Mouse (Mus musculus) layer of hippocampus, adult 9-10 months (tissue): Measurements from ENCODE around the gene Myo3b.

Source experiments
- DNase-seq: peaks from one replicate; pipeline ENCODE4 v3.0.0; 2022; ENCODE audit warnings: low spot score

Myo3b gene

GRCm38 (mm10) chr2:70352435-70353165 is 313.7 kb downstream of the Myo3b start:
- no peak for DNase-seq

DNA sequence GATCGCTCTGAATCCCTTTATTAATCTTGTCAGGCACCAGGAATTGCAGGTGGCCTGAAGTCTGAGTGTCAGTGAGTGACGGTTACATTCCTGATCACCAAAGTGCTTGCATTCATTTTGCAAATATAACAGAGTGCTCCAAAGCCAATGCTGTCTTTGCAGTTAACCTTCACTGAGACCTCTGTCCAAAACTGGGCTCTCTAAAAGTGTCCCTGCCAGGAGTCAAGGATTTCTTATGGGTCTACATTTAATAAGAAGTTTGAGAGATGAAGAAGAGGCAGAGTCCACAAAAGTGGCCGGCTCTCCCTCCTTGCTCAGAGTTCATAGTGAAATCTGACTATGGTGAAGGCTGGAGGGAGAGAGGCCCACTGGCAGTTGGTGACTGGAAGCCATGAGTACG is 315.1 kb downstream of the Myo3b start:
- no peak for DNase-seq

DNA sequence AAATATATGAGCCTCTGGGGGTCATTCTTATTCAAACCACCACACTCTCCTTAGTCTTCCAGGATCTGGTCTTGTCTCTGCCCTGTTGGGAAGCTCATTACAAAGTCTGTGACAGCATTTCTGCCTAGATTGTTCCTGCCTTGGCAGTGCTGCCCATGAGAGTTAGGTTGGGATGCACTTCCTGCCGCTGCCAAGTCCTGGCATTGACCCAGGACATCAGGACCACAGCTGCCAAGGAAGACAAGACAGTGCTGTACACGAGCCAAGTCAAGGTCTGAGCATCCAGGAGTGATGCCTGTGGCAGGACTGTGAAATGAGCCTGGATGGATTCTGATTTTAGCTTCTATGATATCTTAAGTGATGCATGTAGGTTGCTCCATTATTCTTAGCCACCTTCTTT is 316.1 kb downstream of the Myo3b start:
- DNase-seq: no peak

DNA sequence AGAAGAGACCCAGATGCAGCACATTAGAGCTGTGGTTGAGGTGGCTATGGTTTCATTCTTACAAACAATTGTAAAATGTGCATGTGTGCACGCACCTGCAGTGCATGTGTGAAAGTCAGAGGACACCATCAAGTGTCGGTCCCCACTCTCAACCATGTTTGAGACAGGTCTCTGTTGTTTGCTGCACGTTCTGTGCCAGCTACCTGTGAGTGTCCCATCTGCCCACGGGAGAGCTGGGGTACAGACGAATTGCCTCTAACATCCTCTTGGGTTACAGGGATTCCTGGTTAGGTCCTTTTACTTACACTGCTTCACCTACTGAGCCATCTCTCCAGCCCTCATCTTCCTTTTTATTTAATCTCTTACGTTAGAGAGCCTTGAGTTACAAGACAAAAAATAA is 330.5 kb downstream of the Myo3b start:
- no peak for DNase-seq

GRCm38 (mm10) chr2:70379341-70379740 is 340.4 kb downstream of the Myo3b start:
- DNase-seq: no peak

GRCm38 (mm10) chr2:70379939-70380338 is 341.0 kb downstream of the Myo3b start:
- DNase-seq: no peak

- no peak for DNase-seq
Measured at GRCm38 (mm10) chr2:70388645-70389044, 349.7 kb downstream of the Myo3b start.

DNA sequence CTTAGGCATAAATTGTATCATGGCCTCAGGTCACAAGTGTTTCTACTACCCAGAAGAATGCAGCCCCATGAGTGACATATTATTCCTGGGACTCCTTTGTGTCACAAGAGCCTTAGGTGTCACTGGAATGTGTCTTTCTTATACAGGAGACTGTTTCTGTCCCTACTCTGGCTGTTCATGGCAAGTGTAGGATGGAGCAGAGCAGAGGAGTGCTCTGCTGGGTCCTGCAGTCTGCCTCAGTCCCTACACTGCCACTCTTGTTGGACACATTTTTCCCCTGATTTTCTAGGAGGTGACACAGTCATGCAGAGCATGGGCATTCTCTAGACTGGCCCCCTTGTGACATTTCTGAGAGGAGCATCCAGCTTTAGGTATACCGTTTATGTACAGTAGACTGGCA is 350.2 kb downstream of the Myo3b start:
- DNase-seq: no peak

GRCm38 (mm10) chr2:70397734-70398276 is 358.9 kb downstream of the Myo3b start:
- DNase-seq: no peak

- no peak for DNase-seq
Measured at GRCm38 (mm10) chr2:70399441-70400115, 360.7 kb downstream of the Myo3b start.

DNA sequence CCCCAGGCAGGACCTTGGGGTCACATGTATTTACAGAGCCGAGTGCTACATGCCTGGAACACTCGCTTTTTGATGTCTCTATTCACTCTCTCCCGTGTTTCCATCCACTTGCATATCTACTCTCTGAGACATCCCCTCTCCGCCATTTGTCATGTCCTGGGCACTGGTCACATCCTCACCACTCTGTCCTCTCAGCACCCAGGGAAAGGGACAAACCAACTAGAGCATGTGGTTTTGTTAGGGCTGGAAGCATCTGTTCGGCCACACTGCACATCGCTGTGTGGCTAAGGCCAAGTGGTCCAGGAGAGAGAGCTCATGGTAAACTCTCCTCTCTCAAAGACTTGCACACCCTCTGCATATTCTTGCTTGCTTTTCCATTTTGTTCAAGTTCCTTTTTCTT is 361.4 kb downstream of the Myo3b start:
- DNase-seq: no peak

- DNase-seq: no peak
Measured at GRCm38 (mm10) chr2:70404301-70404700, 365.4 kb downstream of the Myo3b start.

- DNase-seq: no peak
Measured at GRCm38 (mm10) chr2:70406846-70407245, 367.9 kb downstream of the Myo3b start.

GRCm38 (mm10) chr2:70407729-70408128 is 368.8 kb downstream of the Myo3b start:
- DNase-seq: no peak

GRCm38 (mm10) chr2:70410298-70410885 is 371.5 kb downstream of the Myo3b start:
- DNase-seq: no peak

GRCm38 (mm10) chr2:70412315-70412714 is 373.4 kb downstream of the Myo3b start:
- no peak for DNase-seq

DNA sequence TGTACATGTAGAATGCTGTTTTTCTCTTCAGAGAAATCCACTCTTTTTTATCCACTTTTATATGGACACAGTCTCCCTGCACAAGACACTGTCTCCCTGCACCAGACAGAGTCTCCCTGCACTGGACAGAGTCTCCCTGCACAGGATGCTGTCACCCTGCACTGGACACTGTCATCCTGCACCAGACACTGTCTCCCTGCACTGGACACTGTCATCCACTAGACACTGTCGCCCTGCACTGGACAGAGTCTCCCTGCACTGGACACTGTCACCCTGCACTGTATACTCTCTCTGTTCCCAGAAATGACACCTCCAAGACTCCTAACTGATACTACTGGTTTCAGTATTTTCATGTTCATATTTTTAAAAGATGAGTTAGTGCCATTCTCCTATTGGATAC is 375.5 kb downstream of the Myo3b start:
- DNase-seq: no peak

DNA sequence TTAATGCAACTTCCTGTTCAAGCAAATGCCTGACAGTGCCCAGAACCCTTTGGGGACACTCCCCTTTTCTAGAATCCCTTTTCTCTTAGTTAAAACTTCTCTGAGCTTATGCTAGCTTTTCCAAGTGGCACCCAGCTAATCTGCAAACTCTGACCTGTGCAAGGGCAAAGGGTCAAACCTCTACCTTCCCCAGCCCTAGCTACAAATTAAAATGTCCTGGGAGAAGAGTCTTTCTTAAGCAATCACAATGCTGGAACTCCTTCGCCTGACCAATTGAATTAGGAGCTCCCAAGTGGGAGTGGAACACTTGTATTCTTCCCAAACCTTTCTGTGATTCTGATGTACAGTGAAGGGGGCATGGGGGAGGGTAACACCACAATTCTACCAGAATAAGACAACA is 376.6 kb downstream of the Myo3b start:
- no peak for DNase-seq

- DNase-seq: no peak
Measured at GRCm38 (mm10) chr2:70419336-70419735, 380.4 kb downstream of the Myo3b start.

GRCm38 (mm10) chr2:70421144-70421874 is 382.4 kb downstream of the Myo3b start:
- no peak for DNase-seq

GRCm38 (mm10) chr2:70425611-70426010 is 386.7 kb downstream of the Myo3b start:
- no peak for DNase-seq

GRCm38 (mm10) chr2:70443035-70443434 is 404.1 kb downstream of the Myo3b start:
- no peak for DNase-seq
